Mouse (Mus musculus) heart, adult 10 weeks (tissue): ENCODE data around the gene Trank1. TPM values are rescaled to one million over a fixed set of nuclear protein-coding genes. Genes with fewer than 3 reads are reported as not detected.

ENCODE experiments used
- polyA plus RNA-seq: library from polyadenylated mRNA; stranded (reverse); fragments of 350-450 nt; fragmentation: Illumina TruSeq; extraction: RNeasy Lipid Tissue Mini Kit (QIAGEN cat#74804); gene quantifications from one replicate; pipeline ENCODE4 v1.2.3, GENCODE M21; 2014; ENCODE audit warnings: low read depth, low replicate concordance

Gene Trank1
- polyA plus RNA-seq = not detected

DNA sequence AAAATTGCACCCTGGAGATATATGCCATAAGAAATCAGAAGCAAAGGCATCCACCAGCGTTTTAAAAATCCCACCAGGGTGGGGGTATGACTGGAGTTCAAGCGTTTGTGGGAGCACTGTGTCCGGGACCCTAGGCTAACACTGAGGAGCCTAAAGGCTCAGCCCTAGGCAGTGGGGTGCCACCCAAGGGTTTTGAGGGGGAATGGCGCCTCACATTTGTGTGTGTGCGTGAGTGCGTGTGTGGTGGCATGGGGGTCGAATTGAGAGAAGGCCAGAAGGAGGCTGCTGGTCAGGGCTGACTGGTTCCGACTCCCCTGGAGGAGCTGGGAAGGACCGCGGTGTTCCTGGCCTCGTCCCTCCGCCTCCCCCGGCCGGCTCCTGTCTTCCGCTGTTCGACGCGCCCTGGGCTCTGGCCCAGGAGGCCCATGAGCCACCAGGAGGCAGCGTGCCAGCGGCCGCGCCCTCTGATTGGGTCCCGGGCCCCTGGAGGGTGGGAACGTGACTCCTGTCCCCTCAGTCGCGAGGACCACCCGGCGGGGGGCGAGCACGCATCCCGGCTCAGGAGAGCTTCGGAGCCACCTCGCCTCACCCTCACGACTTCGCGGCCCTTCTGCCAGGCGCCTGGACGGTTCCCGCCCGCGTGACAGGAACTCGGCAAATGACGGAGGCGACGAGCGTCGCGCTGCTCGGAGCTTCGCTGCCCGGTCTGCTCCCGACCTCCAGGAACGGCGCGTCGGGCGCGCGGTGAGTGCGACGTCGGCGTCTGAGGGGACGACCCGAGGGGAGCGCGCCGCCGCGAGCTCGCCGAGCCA, at the start of gene Trank1:
TSS of gene Trank1 (plus strand) at position 709 of the 812 bp plus-strand sequence.

DNA sequence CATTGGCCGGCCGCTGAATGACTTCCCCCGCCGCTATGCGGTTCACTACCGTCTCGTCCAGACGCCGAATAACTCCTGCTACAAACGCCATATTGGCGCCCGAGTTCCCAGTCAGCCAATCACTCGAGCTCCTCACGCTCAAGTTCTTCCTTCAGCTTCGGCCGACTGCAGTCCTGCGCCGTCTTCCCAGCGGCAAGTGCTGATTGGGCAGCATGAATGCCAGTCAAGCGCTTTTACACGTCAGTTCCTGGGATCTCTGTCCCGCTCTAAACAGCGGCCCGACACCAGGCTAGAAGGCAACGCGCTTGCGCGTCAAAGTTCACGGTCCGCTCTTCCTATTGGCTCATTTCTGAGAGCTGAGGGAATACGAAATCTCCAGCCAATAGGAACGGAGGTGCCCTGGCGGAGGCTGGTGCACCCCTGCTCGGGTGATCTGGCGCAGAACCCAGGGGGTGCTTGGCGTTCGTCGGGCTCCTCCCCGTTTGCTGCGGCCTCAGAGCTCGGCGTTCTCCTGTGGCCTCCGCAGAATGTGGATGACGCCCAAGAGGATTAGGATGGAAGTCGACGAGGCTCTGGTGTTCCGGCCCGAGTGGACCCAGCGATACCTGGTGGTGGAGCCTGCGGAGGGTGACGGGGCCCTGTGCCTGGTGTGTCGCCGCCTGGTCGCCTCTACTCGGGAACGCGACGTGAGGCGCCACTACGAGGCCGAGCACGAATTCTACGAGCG, 39.9 kb upstream of the Trank1 start, which contains the start of the genes Mlh1 and Epm2aip1:
TSS of gene Mlh1 (minus strand) at position 358 of the 727 bp plus-strand sequence.
TSS of gene Epm2aip1 (plus strand) at position 496 of the 727 bp plus-strand sequence.

DNA sequence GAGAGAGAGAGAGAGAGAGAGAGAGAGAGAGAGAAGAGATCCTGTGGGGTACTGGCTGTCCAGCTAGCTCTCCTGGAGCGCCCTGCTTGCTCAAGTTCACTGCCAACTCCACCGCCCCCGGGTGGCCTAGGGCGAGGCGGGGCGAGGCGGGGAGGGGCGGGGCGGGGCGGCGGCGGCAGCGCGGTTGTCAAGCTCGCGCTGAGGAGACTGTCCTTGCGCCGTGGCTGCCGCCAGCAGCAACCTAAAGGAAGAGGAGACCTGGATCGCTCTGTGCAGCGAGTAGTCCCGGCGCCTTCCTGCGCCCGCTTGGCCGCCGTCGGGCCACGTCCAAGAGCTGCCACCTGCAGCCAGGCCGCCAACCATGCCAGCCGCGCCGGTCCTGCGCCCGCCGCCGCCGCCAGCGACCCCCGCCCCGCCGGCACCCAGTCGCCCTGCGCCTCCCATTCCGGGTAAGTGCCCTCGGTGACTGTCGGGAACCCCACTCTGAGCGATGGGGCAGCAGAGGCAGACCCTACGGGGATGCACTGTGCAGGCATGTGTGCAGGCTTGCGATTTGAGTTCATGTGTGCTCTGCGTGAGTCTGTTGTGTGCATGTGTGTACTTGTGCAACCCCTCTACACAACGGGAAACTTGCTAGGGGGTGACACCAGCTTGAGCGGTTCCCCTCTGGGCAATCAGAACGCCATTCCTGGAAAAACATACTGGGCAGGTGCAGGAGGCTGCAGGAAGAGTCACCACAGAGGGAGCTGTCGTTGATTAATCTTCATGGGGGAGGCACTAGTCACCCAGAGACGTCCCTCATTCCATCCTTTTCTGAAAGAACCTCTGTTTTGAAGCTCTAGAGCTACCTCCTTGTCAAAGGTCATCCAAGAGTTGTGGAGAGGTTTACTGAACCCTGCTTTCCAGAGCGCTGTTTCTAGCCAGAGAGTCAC, 127.6 kb downstream of the Trank1 start, which contains the start of gene Dclk3:
TSS of gene Dclk3 (plus strand) at position 178 of the 932 bp plus-strand sequence.

Other genes with a start within 250 kb of the Trank1 start
- 114 TPM for gene Lrrfip2, start 194.1 kb upstream of the Trank1 start, polyA plus RNA-seq
- gene Mlh1, start 39.9 kb upstream of the Trank1 start, polyA plus RNA-seq = 11.3 TPM
- 22.1 TPM for gene Epm2aip1, start 39.8 kb upstream of the Trank1 start, polyA plus RNA-seq
- 0.24 TPM for gene Dclk3, start 127.3 kb downstream of the Trank1 start, polyA plus RNA-seq